Mouse (Mus musculus): ENCODE measurements around the gene Chmp3.

DNA sequence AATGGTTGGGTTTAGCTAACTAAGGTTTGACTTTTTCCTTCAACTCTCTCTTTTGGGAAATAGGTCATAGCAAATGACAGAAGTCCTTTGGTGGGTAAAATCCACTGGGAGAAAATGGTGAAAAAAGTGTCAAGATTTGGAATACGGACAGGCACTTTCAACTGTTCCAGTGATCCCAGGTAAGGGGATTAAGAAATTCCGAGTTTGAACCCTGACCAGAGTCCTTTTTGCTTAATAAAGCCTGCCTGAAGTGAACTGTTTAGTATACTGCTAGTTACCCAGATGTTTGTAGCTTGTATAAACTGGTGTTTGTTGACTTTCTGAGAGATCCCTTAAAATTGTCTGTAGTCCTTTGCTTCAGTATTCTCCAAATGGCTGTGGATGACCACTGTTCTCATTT is 37.9 kb upstream of the Chmp3 start:
- TF ChIP-seq CTCF (IDR thresholded peaks at IDR 0.05; ENCODE audit: low read depth) (no peak), EP300 (optimal IDR thresholded peaks at IDR 0.05) (no peak)
